Mouse (Mus musculus): ENCODE measurements around the gene Dap3. TPM values are rescaled to one million over a fixed set of nuclear protein-coding genes. Genes with fewer than 3 reads are reported as not detected.

Dap3 gene
- 57.7 and 64.3 TPM in 2 replicates for total RNA-seq (2023)

GRCm38 (mm10) chr3:88950576-88951326 is at the start of gene Dap3, which contains the start of gene Ash1l:
Gene Dap3, minus strand, starts transcription at chr3:88951181.
Gene Ash1l, plus strand, starts transcription at chr3:88950622.

GRCm38 (mm10) chr3:88913511-88914383 is 37.2 kb downstream of the Dap3 start, which contains the start of gene Msto1:
Gene Msto1, minus strand, starts transcription at chr3:88913999.

Other genes starting within 250 kb of the Dap3 start
- 49.1 and 52.4 TPM in 2 replicates for gene Rit1, start 234.3 kb downstream of the Dap3 start, total RNA-seq (2023)
- 0.59 and 0.73 TPM in 2 replicates for gene Syt11, start 176.0 kb downstream of the Dap3 start, total RNA-seq (2023)
- gene Gon4l, start 116.0 kb downstream of the Dap3 start, total RNA-seq (2023) = 22.6 and 32.2 TPM in 2 replicates
- 4.0 and 5.5 TPM in 2 replicates for gene Msto1, start 37.2 kb downstream of the Dap3 start, total RNA-seq (2023)
- 29.5 and 43.5 TPM in 2 replicates for gene Ash1l, start 559 bp downstream of the Dap3 start, total RNA-seq (2023)
- gene Rusc1, start 142.1 kb upstream of the Dap3 start, total RNA-seq (2023) = 17.2 and 19.6 TPM in 2 replicates
- not detected in 2 replicates for gene Gm43738, start 149.9 kb upstream of the Dap3 start, total RNA-seq (2023)
- gene Fdps, start 150.8 kb upstream of the Dap3 start, total RNA-seq (2023) = 19.3 and 28.2 TPM in 2 replicates
- 0.32 and 1.0 TPM in 2 replicates for gene Pklr, start 185.0 kb upstream of the Dap3 start, total RNA-seq (2023)
- not detected in 2 replicates for gene Hcn3, start 209.0 kb upstream of the Dap3 start, total RNA-seq (2023)
- gene Clk2, start 213.6 kb upstream of the Dap3 start, total RNA-seq (2023) = 52.6 and 57.6 TPM in 2 replicates
- gene Scamp3, start 226.3 kb upstream of the Dap3 start, total RNA-seq (2023) = 34.0 and 35.9 TPM in 2 replicates
- gene Fam189b, start 232.0 kb upstream of the Dap3 start, total RNA-seq (2023) = 5.8 and 6.9 TPM in 2 replicates